Mouse (Mus musculus): Measurements from ENCODE around the gene 1700001P01Rik.

GRCm38 (mm10) chr11:97769704-97770103 is 6.0 kb downstream of the 1700001P01Rik start:
- no peak for TF ChIP-seq POLR2A (IDR thresholded peaks at IDR 0.05; ENCODE audit: borderline replicate concordance, extremely low read depth, low read depth, low read length)
- TF ChIP-seq CTCF (IDR thresholded peaks at IDR 0.05; ENCODE audit: insufficient read depth, low read length), result no peak
